Mouse (Mus musculus): Measurements from ENCODE around the gene Zc2hc1c.

Gene Zc2hc1c

DNA sequence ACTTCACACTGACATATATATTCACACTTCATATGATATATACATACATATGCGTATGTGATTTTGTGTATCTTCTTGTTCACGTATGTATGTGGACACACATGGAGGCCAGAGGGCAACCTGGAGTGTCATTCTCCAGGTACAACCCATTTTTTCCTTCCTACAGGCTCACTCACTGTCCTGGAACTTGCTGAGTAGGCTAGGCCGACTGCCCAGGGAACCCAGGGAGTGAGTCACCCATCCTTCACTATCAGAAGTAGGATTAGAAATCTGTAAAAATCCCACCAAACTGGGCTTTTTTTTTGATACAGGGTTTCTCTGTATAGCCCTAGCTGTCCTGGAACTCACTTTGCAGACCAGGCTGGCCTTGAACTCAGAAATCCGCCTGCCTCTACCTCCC lies 3.4 kb upstream of the Zc2hc1c start:
- no peak for DNase-seq

DNA sequence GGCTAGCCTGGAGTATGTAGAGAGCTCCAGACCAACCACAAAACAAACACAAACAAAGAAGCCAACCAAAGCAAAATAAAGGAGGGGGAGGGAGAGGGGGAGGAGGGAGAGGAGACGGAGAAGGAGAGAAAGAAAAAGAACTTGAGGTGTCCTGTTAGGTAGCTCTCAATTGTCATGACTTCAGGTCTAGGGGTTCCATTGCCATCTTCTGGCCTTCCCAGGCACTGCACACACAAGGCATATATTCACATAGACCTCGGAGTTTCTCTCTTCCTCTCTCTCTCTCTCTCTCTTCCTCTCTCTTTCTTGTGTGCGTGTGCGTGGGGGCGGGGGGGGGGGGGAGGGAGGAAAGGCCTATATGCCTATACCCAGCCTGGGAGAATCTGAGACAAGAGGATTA lies 1.4 kb upstream of the Zc2hc1c start:
- DNase-seq: no peak

DNA sequence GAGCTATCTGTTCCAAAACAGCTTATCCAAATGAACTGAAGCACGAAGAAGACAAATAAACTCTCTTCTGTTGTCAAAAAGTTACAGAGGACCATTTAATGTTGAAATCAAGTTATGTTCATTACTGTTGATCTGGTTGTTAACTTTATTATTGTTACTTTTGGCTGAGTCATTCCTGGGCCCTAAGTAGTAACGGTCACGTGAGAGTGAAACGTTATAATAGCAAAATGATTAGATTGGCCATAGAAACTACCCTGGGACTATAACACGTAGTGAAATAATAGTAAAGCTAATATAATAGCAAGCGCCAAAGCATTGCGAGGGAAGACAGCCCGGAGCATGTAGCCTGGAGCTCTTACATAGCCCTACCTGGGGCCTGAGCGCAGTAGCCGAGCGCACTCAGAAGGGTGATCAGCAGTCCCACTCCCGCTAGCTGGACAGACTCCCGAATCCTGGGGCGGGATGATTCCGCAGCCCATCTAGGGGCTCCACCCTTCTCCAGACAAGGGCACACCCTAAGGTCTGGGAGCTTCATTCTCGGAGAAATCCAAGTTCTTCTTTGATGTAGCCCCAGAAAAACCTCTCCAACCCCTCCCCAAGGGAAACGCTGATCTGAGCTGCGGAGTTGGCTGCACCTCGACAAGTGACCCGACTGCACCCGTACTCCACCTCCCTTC lies 444 bp upstream of the Zc2hc1c start, which contains the start of gene Acyp1:
TSS of gene Acyp1 (minus strand) at position 630 of the 677 bp plus-strand sequence.
- DNase-seq: no peak

DNA sequence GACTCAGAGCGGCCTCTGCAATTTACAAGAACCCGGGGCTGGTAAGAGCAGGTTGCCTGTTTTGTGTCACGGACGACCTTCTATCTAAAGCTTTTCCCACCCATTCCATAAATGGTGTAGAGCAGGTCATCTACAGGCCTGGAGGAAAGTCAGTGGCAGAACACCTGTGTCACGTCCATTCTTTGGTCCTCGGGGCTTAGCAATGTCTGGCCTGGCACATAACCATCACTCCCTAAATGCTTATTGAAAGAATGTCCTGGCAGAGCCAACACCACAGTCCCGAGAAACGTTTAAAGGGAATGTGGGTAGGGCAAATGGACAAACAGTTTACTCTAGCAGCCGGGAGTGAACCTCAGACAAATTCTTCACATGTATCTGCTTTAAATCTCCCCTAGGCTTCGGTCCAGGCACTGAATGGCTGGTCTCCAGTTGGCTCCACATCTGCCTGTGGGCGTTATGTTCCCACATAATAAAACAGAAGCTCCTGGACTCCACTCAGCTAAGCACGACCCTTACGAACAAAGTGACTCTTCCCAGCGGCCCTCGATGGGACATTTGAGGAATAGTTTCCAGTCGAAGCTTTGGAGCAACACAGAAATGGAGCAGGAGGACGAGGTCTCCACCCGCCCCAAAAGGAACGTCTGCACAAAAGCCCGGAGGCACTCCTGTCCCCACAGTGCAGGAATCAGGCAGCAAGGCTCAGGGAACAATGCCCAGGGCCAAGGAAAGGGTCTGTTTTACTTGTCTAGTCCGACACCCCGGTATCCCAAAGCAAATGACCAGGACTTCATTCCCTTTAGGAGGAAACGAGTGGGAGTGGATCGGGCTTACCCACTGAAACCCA lies 988 bp downstream of the Zc2hc1c start:
- DNase-seq: no peak

DNA sequence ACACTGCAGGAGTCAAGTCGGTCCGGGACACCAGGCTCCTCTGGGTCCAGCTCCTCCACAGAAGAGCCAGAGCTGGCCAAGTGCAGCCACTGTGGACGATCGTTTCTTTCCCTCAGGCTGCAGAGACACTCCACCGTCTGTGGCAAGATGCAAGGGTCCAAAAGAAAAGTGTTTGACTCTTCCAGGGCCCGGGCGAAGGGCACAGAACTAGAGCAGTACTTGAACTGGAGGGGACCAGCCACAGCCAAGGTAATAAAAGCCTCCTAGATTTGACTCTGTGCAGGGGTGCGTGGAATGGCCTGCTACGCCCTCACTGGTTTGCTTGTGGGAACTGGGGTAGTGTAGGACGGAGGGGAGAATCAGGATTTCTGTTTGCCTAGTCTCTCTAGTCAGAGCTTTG lies 2.2 kb downstream of the Zc2hc1c start:
- DNase-seq: no peak

DNA sequence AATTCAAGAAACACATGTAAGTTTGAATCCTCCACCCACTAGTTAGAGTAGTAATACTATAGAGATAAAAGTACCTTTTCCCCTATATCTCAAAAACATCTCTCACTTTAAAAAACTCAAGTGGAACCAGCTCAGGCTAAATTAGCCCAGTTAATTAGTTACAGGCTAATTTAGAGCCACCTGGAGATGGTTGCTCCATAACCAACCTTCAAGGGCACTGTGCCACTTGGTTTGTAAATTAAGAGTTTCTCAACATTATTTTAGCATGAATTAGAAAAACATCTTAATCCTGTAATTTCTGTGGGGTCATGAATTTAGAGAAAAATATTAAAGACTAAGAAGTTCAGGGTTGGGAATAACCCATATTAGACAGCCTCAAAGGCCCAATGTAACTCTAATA lies 3.1 kb downstream of the Zc2hc1c start:
- DNase-seq: no peak

DNA sequence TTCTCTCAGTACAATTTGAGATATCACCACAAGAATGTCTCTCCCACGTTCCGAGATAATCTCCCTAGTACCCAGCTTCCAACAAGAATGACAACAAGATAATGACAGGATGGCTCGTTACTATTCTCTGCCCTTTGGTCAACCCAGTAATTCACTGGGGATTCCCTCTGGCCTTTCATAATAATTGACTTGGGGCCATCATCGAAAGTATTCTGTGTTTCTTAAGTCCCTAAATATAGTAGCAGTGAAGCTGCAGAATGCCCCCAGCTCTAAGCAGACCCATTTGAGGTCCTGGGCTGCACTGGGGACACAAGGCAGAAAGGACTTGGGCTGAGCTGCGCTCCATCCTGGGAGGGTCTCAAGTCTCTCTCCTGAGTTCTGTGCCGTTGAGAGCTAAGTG lies 3.9 kb downstream of the Zc2hc1c start:
- DNase-seq: no peak

DNA sequence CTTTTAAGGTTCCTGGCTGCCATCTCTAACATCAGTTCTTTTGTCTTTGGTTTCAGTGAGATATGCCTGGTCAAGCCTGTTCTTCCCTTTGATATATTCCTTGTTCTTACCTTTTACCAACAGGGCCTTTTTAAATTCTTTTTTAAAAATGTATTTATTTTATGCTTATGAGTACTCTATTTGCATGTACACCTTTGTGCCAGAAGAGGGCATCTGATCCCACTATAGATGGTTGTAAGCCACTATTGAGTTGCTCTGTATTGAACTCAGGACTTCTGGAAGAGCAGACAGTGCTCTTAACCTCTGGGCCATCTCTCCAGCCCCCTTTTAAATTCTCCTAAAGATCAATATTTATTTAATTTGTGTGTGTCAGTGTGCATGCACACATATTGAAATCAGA lies 4.5 kb downstream of the Zc2hc1c start:
- DNase-seq: no peak

DNA sequence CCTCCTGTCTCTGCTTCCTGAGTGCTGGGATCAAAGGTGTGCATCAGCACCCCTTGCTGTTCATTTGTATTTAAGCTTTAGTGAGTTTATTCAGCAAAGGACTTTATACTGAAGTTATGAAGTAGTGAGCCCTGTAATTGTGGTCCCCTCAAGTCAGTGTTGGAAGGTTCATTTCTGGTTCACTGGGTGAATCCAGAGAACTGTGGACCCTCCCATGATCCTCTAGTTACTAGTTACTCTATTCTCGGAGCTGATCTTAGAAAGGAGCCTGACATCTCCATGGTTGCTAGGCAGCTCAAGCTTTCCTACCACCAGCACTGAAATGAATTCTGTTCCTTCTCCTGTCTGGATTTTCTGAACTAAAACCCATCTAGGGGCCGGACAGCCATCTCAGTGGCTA lies 7.1 kb downstream of the Zc2hc1c start:
- DNase-seq: no peak

DNA sequence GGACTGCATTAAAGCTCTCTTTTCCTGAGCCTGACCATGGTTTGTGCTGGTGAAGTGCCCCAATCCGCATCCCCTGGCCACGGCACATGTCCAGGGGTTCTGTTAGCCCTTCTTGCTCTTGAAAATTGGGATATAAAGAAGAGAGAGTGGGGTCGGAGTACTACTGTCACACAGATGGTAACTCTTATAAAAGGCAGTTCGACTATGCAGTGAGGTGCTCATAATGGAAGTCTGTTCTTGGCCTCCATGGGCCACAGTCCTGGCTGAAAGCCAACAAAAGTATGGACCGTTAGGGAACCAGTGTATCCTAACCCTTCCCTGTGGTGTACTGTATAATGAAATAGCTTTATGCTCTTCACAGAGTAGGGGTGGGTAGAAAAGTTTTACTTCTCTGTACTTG lies 8.5 kb downstream of the Zc2hc1c start:
- DNase-seq: no peak

DNA sequence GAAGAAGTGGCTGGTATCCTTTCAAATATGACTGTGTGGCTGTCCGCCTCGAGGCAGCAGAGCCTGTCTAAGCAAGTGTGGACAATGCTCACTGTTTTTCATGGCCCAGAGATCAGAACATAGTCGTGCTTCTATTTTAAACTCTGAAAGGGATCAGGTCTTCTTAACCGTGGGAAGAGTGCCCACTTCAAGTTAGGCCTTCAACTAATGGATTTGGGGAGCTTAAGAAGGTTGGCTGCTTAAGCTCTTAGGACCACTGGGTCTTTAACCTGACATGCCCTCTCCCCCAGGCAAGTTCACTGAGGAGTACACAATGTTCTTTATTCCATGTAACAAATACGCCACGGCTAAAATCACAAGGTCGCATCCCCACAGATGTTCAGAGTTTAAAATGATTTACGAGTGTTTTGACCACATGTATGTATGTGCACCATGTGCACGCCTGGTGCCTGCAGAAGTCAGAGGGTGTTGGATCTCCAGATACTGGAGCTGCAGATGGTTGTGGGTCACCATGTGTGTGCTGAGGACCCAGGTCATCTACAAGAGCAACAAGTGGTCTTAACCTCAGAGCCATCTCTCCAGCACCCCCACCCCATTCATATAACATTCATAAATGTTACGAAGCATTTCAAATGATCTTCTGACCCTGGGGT lies 9.1 kb downstream of the Zc2hc1c start:
- DNase-seq: no peak

DNA sequence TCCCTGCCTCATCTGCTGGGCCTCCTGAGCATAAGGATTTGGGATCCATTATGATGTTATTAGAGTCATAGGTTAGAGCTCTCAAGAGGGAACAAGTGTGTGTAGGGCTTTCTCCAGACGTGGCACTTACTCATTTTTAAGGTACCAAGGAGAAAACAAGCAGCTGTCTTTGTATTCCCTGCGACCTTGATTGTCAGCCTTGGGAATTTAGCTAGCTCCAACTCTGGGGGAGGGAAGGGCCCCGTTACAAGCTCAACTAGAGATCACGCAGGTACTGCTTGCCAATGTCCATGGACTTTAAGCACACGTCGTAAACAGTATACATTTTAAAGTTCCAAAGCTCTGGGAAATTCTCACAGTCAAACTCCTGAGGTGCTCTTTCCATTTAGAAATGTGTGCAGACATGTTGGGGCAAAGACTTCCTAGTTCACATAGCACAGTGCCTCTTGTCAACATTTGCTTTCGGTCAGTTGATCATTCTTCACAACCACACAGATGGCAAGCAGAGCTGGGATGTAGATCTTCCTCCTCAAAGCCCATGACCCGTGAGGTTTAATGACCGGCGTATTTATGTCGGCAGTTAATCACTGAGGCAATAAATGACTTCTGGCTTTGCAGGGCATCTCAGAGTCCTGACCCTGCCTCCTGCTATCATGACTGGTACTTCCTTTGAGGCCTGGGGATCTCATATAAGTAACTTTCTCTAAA lies 9.9 kb downstream of the Zc2hc1c start:
- peak; percentile 63 for DNase-seq

DNA sequence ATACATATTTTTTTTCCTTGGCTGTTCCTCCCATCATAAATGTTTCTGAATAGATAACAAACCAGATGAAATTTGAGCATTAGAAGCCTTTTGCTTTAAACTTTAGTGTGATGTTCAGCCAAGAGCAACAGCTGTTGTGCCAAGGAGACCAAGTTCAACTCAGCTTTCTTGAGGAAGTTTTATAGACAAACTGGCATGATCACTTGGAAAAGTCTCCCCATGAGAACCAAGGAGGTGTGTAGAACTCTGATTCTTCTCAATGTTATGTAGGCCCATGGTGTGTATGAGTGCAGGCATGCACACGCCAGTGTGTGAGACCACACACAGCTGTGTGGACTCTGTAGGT lies 10.4 kb downstream of the Zc2hc1c start:
- DNase-seq: no peak

DNA sequence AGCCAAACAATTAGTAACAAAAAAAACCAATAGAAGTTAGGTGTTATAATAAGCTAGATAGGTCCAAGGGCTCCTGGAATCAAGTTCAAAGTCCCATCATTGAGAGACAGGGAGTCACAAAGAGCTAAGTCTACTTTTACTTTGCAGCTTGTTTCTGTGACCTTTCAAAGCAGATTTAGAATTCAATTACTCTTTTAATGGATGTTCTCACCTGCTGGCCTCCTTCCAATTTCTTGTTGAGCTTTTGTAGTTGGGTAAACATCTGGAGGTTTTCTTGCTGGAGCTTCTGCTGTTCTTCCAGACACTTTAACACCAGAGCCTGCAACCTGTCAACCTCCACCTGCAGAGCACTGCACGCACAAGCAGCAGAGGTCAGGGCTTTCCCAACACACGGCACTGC lies 14.9 kb downstream of the Zc2hc1c start:
- DNase-seq: no peak

DNA sequence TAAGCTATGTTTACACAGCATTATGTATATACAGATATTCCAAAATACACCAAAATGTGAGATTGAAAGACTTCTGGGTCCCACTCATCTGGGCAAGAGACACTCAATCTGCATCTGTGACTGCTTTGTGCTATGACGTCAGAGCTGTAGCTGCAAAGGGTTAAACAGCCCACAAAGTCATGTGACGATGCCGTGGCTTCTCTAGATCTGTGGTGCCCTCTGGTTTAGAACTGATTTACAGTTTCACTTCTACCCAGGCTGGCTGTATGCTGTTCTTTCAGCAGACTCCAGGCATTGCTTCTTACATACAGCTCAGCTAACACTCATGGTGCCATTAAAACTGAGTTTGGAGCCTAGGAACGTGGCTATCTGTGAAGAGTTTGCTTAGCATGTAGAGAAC lies 16.3 kb downstream of the Zc2hc1c start:
- no peak for DNase-seq

DNA sequence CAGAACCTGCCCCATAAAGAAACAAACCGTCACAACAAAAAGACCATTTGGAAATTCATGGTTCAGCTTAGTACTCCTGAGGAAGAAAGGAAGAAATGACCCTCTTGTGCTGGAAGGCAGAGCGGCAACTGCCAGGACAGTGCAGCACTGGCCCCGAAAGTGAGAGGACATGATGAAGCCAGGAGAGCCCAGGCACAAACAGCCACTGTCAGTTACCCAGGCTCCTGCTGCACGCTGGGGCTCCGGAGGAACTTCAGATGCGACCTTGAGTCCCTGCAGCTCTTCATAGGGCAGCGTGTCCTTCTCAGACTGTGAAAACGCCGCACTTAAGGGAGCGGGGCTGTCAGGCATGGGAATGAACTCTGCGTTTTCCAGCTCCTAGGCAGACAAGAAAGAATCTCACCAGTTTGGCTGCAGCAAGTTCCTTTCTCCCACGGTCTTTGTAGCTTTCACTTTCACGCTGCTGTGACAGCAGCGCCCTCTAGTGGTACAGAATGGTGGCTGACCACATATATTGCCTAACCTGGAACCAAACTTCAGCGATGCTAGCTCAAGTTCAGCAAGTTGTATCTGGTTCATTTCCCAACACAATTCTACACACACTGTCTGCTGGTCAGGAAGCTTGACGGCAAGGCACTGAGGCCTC lies 17.0 kb downstream of the Zc2hc1c start:
- peak; percentile 89 for DNase-seq

DNA sequence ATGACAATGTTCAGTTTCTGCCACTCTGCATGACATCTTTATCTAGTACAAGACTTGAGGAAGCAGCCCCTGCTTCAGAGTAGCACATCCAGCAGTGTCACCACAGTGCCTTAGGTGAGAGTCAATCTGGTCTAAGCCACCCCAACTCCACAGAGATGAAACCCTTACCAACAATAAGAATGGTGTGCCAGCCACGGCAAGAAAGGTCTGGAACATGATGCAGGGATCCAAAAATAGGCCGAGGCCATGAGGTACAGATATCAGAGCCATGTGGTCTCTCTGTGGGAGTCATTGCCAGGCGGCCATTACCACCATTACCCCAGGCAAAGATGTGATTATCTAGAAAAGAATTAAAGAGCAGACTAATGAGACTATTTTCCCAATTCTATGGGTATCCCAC lies 20.3 kb downstream of the Zc2hc1c start:
- no peak for DNase-seq

DNA sequence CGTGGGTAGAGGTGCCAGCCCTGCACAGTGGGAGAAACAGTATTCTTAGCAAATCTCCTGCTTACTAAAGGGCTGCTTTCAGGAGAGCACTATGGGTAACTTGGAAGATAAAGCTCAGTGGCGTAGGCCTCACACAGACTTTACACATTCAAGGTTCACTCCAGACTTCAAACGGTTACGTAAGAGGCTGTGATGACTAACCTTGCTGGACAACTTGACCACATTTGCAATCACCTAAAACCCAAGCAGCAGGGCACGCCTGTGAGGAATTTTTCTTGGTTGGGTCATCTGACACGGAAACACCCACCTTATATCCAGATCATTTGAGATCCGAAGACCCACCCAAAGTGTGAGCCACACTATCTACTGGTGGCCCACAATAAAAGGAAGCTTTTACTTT lies 41.8 kb downstream of the Zc2hc1c start:
- DNase-seq: no peak

DNA sequence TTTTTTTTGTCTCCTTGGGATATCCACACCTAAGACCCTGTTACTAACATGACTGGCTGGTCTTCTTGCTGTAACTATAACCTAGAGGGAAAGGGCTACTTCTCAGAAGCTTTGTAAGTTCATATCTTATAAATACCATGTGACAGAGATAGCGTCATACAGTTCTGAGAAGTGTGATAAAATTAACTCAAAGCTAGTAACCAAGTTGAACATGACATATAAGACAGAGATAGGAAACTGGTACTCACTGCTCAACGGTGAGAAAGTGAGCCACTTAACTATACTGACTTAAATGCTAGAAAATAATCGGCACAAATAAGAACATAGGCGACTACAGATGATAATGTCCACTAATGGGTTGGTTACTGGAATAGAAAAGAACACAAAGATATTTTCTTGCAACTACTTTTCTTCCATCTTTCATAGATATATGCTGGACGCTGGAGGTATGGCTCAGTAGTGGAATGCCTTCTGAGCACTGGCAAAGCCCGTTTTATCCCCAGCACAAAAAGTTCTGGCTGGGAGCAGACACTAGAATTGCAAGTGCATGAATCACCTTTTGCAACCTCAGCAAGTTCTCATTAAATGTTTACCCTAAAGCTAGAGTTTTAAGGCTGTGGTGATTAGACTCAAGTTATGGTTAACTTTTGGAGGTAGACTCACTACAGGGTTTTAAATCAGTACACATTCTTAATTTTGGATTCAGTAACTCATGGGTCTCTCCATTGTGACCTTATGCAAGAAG lies 49.3 kb downstream of the Zc2hc1c start:
- DNase-seq: no peak

DNA sequence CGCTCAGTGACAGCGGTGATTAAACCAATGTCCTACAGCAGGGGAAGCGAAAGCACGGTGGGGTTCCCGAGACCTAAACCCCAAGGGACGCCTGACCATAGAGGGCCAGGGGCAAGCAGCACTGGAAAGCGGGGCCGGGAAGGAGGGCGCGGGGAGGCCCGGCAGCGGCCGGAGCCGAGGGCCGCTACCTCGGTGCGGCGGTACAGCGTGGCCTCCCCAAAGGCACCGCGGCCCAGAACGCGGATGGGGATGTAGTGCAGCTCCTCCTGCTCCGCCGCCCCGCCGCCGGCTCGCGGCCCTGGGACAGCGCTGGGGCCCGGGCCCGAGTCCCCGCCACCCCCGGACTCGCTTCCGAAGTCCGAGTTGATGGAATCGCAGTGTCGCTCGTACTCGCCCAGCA lies 50.4 kb downstream of the Zc2hc1c start:
- DNase-seq: no peak

DNA sequence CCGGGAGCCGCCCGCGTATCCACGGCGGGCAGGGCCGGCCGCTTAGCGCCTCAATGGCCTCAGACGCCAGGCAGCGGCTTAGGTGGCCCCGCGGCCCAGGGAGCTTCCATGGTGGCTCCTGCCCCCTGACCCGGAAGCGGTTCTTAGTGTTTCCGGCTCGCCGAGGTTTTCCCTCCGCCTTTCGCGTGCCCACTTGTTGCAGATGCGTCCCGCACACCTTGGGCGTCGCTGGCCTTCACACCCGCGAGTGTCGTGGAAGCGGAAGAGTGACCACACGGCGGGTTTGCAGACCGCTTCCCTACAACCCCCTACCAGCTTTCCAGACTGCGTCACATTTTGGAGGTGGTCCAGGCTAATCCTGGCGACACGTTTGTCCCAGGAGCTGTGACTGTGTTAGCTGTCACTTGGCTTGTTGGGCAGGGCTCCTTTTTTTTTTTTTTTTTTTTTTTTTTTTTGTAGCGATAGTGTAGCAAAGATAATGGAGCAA lies 50.9 kb downstream of the Zc2hc1c start, which contains the start of gene Nek9:
TSS of gene Nek9 (minus strand) at position 120 of the 487 bp plus-strand sequence.
- peak; percentile 96 for DNase-seq

DNA sequence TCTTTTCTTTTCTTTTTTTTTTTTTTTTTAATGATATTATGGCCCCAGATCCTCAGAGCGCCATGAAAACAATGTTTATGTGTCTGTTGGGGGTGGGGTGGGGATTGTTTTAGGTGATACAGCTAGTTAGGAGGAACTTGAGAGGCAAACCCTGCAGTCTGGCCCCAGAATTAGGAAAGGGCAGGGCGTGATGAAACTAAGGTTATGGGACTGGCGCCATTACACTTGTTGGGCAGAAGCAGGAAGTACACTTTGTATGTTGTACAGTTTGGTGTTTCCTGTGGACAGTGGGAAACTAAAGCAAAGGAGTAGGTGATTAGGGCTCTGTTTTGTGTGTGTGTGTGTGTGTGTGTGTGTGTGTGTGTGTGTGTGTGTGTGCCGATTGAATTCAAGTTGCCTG lies 51.6 kb downstream of the Zc2hc1c start:
- no peak for DNase-seq

All from embryo, embryonic 11 days (tissue).